Mouse (Mus musculus) kidney, adult 2 months (tissue): ENCODE measurements at regions not wholly inside any gene's neighbourhood (a gene's known extent, or its start where the extent isn't known, plus 50 kb on each side); places are given as distances from the start of the nearest gene placed in this dataset.

ENCODE experiments used
- CTCF ChIP-seq: fragments of 200-500 bp; conservative IDR thresholded peaks from 2 replicates; pipeline ENCODE4 v1.5.1; 2011; ENCODE audit warnings: low read depth, mild to moderate bottlenecking, control low read depth, low read length, moderate library complexity, mixed read lengths; ENCODE audit not compliant: insufficient read depth, insufficient read length
- POLR2A ChIP-seq: fragments of 200-500 bp; IDR thresholded peaks from one replicate; pipeline ENCODE4 v1.6.1; 2011; ENCODE audit warnings: low read depth, low read length, control low read depth

GRCm38 (mm10) chr15:93766981-93767380, 171.3 kb upstream of the Prickle1 start:
- TF ChIP-seq CTCF (no peak), POLR2A (no peak)
